Mouse (Mus musculus): ENCODE measurements around the gene Glrx3. TPM values are rescaled to one million over a fixed set of nuclear protein-coding genes. Genes with fewer than 3 reads are reported as not detected.

The Glrx3 gene
- 222 and 224 TPM in 2 replicates for polyA plus RNA-seq (2015; fragmentation: Nextera tagmentation; extraction: Ambion mirVana)

DNA sequence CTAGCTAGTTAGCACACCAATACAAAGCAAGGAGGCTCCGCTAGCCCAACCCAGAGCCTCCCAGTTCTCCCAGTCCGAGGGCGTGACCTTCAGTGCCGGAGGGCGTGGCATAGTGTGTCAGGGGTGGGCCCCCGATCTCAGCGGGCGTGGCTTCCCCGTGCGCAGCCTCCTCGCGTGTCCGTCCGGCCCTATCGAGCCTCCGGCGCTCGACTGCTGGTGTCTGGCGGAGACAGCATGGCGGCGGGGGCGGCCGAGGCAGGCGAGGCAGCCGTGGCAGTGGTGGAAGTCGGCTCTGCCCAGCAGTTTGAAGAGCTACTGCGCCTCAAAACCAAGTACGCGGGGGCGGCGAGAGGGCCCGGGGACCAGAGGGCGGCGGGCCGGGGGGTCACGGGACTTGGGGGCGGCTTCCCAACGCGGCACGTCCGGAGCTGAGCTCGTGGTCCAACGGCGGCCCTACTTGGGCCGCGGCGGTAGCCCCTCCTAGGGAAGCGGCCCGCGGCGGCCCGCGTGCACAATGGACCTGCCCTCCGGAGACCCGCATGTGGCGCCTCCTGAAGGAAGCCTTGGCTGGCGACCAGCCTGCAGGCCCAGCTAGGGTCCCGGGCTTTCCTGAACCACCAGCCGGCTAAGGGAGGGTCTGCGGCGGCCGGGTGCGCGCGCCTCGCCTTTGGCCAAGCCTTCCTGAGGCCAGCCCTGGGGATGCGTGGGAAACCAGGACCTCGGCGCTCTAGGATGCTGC, at the start of gene Glrx3:
Glrx3 (plus strand) TSS at position 175 of the 739 bp plus-strand sequence.

DNA sequence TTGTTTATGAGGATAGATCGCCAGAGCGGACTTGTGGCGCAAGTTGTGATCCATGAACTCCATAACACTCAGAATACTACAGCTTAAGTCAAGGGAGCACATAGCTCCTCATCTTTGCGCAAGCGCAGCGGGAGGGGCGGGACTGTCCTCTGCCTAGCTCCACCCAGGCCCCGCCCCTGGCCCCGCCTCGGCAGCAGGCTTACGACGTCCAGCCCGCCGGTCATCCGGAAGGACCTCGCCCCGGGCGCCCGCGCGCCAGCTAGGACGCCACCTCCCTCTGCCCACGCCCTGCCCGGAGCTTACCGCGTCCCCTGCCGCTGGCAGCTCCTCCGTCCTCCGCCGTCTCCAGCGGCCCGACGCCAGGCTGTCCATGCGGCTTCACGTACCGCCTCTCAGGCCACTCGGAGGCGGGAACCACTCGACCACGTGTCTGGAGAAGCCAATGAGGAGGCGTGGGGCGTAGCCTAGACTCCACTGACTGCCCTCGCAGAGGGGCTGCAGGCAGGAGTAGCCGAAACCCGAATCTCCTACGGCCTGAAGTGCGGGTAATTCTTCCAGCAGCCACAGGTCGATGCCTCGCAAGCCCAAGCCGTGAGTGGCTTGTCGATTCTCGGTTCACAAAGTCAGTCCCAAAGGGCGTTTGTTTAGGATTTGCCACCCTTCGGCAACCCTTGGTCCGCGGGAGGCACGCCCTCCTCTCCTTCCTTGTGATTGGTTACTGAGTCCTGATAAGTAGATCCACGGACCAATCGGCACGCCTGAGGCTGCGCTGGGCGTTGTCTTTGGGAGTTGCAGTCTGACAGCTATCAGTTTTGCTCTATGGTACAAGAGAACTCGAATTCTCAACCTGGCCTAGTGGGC, 26.8 kb upstream of the Glrx3 start, which contains the start of gene 9430038I01Rik:
9430038I01Rik (minus strand) TSS at position 426 of the 861 bp plus-strand sequence.

Other genes starting within 250 kb of the Glrx3 start
- 3.1 and 4.1 TPM in 2 replicates for gene Ebf3, start 123.2 kb upstream of the Glrx3 start, polyA plus RNA-seq (2015; fragmentation: Nextera tagmentation; extraction: Ambion mirVana)
- 11.4 and 13.8 TPM in 2 replicates for gene 9430038I01Rik, start 26.9 kb upstream of the Glrx3 start, polyA plus RNA-seq (2015; fragmentation: Nextera tagmentation; extraction: Ambion mirVana)

Data from skeletal muscle tissue, postnatal 0 days (tissue).